Mouse (Mus musculus) adipose tissue, adult 10 weeks (tissue): ENCODE measurements around the gene Ly6c2. TPM values are rescaled to one million over a fixed set of nuclear protein-coding genes. Genes with fewer than 3 reads are reported as not detected.

Experiments
- polyA plus RNA-seq: library from polyadenylated mRNA; stranded (reverse); fragments of 350-450 nt; fragmentation: Illumina TruSeq; extraction: RNeasy Lipid Tissue Mini Kit (QIAGEN cat#74804); gene quantifications from one replicate; pipeline ENCODE4 v1.2.3, GENCODE M21; 2014; ENCODE audit warnings: low read depth, low replicate concordance

The Ly6c2 gene
- 3.5 TPM for polyA plus RNA-seq

GRCm38 (mm10) chr15:75111861-75112630 is at the start of gene Ly6c2:
Gene Ly6c2, minus strand, starts transcription at chr15:75111970.

GRCm38 (mm10) chr15:75154940-75155339 is 43.2 kb upstream of the Ly6c2 start, which contains the start of gene Ly6g:
Gene Ly6g, plus strand, starts transcription at chr15:75155240.

Other genes with a start within 250 kb of the Ly6c2 start
- 0.21 TPM for gene 2010109I03Rik, start 214.9 kb downstream of the Ly6c2 start, polyA plus RNA-seq
- gene Ly6i, start 128.5 kb downstream of the Ly6c2 start, polyA plus RNA-seq, result 0.27 TPM
- gene Ly6a, start 113.9 kb downstream of the Ly6c2 start, polyA plus RNA-seq, result 222 TPM
- gene Ly6c1, start 63.1 kb downstream of the Ly6c2 start, polyA plus RNA-seq, result 217 TPM
- not detected for gene Ly6g, start 43.3 kb upstream of the Ly6c2 start, polyA plus RNA-seq
- gene BC025446, start 104.4 kb upstream of the Ly6c2 start, polyA plus RNA-seq, result 3.1 TPM
- gene Ly6f, start 156.5 kb upstream of the Ly6c2 start, polyA plus RNA-seq, result 156 TPM